Mouse (Mus musculus) gastrocnemius, postnatal 14 days (tissue): ENCODE measurements around the gene Plcg1. TPM values are rescaled to one million over a fixed set of nuclear protein-coding genes. Genes with fewer than 3 reads are reported as not detected.

Source experiments
- DNase-seq: peaks from one replicate; pipeline ENCODE4 v3.0.0; 2021; ENCODE audit warnings: mixed read lengths
- intact Hi-C: fragments of 180-260 bp; cut with DNase I; formaldehyde crosslinking; loops from one replicate; pipeline ENCODE4 v1.15.1; 2025; ENCODE audit warnings: low total_unique reads
- long read RNA-seq, 2 experiments: library from polyadenylated mRNA; stranded (forward); transcript quantifications; one replicate each; pipeline ENCODE4 v2.0.0; 2021
- total RNA-seq, 2 experiments: library from RNA; stranded (reverse); gene quantifications; 2 replicates each; pipeline ENCODE4 v1.2.3; 2021

The Plcg1 gene
- total RNA-seq, result 10 to 100 TPM; 28.5 to 36.3 TPM
- long read RNA-seq, experiment 1, partial matches to known transcripts, result 14 of 24 reads
- long read RNA-seq, experiment 1, other reads (novel, unspliced or antisense), result 10 of 24 reads
- long read RNA-seq, experiment 2, full-length matches to known transcripts, result 1 of 30 reads
- long read RNA-seq, experiment 2, partial matches to known transcripts, result 17 of 30 reads
- long read RNA-seq, experiment 2, other reads (novel, unspliced or antisense), result 12 of 30 reads

DNA sequence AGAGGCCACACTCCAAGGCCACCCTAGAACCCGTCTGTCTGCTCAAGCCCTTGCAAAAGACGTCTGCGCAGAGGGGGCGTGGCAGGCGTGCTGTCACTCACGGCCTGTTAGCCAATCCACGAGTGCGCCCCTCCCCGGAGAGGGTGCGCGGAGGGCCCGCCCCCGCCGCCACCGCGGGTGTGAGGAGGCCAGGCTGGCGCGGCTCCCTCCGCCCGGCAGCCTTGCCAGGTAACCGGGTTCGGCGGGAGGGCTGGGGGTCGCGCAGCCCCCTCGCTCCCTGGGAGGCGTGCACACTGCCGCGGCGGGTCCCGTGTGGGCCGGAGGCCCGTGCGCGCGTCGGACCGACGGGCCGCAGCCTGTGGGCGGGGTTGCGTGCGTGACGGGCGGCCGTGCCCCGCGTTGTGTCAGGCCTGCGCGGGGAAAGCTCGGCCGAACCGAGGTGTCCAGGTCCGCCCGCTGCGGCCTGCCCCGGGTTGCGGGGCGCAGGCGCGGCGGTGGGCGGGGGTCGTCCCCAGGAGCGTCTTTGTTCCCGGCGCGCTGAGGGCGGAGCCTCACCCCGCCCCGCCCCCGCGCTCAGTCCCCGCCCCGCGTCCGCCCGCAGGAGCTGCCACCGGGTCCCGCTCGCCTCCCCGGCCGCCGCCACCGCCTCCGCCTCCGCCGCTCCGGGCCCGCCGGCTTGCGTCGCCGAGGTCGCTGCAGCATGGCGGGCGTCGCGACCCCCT lies at the start of gene Plcg1:
Gene Plcg1, plus strand, starts transcription at position 184 of the 722 bp plus-strand sequence.
- intact Hi-C loops, result no loop called here
- peak; percentile 95 for DNase-seq

DNA sequence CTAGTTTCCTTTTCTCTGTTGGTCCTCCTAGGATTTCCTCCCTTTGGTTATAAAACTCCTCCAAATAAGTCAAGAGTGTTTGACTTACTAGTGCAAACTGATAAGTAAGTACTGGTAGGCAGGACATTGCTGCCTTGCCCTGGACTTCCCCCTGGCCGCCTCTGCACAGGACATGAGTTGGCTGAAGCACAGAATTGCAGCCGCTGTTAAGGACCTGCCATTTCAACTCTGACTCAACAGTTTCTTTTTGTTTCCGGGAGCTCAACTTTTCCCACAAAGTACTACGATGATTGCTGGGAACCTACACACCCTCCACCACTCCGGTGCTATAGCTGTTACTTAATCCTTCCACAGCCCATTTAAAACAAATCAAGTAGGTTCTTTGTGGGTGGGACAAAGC lies 30.8 kb upstream of the Plcg1 start:
- peak; percentile 17 for DNase-seq
- intact Hi-C loops, result no loop called here

DNA sequence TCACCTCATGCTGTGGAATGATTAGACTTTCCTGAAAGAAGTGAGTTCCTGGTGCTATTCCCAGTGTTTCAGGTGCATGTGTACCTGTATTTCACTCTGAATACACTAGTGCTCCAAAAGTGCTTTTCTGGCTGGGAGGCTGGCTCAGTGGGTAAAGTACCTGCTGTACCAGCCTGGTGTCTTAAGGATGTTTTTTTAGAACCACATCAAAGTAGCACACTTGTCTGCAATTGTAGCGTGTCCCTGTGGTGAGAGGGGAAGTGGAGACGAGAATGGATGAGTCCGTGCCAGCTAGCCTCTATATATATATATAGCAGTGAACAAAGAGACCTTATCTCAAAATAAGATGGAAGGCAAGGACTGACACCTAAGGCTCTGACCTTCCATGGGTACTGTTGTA lies 29.5 kb upstream of the Plcg1 start:
- intact Hi-C loops, result no loop called here
- no peak for DNase-seq

DNA sequence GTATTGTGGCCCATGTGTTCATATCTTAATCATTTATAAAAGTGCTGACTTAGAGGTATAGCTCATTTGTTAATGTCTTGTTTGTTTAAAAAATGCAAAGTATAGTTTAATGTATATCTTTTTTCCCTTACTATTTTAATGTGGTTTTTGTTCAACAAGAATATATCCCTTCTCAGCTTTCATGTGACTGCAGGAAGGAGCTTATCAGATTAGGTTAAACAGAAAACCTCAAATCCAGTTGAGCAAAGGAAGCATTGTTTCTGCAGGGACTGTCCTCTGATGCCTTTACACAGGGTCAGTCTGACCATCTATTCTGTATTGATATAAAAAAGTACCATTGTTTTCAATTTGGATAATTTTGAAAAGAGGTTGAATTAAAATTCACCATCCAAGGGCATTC lies 28.3 kb upstream of the Plcg1 start:
- intact Hi-C loops, result no loop called here
- DNase-seq, result no peak

DNA sequence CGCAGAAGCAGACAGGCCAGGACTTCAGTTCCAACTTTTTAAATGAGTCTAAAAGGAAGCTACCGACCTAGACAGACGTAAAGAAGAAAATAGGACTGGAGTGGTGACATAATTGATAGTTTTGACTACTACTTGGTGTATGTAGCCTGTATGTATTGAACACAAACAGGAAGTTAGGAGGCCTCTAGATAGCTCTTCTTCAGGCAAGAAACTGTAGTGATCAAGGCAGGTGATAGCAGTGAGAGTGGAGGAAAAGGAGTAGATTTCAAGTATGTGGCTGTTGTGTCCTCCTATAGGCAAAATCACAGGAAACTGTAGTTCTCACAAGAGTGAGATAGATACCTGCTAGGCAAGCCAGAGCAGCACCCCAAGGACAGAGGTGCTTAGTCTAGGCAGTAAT lies 23.4 kb upstream of the Plcg1 start:
- DNase-seq, result no peak
- intact Hi-C loops, result no loop called here

DNA sequence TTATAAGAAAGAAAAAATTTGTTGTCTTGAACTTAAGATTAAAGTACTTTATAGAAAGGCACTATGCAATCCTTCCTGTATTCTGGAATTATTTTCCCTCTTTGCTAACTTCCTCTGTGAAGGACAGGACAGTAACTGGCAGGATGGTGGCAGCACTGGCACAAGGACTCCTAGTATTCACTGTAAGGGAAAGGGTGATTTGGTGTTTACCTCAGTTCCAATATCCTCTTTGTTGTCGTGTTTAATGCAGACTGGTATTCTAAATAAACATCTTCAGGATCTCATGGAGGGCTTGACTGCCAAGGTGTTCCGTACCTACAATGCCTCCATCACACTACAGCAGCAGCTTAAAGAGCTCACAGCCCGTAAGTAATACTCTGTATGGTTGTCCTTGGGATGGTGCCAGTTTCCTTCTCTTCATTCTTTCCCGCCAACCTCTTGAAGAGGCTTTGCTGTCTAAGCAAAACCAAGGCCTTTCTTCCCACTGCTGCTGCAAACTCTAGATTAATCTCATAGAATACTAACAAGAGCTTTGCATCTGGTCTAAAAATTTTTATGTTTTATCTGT lies 15.6 kb upstream of the Plcg1 start:
- intact Hi-C loops, result loop anchor here (5.0 kb wide), 1 partner anchor 172 kb away; no protein-coding TSS in a partner anchor
- DNase-seq, result no peak

DNA sequence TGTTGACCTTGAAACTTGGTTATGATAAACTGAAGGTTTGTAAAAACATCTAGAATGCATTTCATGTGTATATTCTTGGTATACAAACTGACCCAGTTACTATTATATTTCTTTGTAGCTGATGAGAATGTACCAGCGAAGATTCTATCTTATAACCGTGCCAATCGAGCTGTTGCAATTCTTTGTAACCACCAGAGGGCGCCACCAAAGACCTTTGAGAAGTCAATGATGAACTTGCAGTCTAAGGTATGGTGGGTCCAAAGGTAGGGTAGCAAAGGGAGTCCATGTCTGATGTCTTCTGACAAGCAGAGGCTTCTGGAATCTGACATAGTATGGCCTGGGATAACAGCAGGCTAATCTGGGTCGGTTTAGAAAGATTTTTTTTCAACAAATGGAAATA lies 13.8 kb upstream of the Plcg1 start:
- intact Hi-C loops, result loop anchor here (5.0 kb wide), 1 partner anchor 170 kb away; no protein-coding TSS in a partner anchor
- DNase-seq, result peak; percentile 42

DNA sequence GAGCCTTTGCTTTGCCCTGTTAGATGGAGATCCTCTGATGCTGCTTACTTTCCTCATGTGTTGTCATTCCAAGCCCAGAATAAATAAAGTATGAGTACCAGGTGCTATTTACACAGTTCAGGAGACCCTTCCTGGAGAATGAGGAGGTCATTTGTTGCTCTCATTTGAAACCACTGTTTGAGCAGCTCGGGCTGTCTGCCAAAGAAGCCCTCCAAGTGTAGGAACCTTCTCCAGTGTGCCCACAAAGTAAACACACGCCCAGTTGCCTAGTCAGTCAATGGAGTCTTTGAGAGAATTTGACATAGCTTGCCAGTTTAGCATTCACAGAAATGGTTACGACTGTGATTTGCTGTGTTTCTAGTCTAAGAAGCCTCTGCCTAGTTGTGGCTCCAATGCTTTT lies 12.3 kb upstream of the Plcg1 start:
- DNase-seq, result no peak
- intact Hi-C loops, result loop anchor here (5.0 kb wide), 1 partner anchor 168 kb away; no protein-coding TSS in a partner anchor

DNA sequence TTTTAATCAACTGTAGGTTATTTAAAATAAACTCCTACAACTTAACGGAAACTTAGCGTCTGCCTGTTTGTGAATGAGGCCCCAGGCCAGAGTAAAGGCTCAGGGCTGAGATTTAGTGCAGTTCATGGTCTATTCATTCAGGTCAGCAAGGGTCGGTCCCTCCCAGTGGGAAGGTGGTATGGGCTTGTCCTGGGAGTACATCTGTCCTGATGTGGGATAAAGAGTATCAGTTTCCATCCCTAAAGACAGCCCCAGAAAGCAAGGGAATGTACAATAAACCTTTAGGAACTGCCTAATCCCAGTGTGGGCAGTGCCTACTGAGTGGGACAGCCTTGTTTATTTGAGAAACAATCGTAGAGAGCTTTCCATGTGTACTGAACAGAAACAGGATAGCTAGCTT lies 8.4 kb upstream of the Plcg1 start:
- DNase-seq, result no peak
- intact Hi-C loops, result loop anchor here (10.0 kb wide), 1 partner anchor 118 kb away; no protein-coding TSS in a partner anchor

DNA sequence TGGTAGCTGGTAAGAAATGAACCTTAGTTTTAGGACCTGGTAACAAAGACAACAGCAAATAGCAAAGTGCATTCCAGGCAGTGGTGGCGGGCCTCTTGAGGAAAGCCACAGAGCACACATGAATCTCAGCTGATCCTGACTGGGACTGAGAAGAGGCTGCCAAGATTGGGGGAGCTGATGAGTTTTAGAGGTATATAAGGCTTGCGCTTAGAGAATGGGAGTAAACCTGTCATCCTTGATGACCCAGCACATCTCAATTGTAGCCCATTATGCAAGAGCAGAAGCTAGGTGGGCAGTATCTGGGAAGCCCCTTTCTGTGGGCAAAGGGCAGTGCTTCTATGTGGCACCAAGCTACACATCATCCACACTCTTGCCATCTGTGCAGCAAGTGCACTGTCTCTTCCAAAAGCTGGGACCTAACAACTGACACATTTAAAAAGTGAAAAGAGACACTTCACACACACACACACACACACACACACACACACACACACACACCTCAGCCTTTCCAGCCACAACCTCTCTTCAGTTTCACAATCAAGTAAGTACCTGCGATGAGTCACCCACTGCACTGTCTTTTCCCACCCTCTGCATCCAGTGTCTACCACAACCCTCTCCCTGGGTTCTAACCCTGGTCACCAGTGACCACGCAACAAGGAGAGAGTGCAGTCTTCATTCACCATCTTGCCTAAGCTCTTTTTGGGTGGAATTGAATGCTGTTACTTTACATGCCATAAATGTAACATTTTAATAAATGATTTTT lies 7.3 kb upstream of the Plcg1 start:
- intact Hi-C loops, result loop anchor here (10.0 kb wide), 1 partner anchor 119 kb away; no protein-coding TSS in a partner anchor
- no peak for DNase-seq

DNA sequence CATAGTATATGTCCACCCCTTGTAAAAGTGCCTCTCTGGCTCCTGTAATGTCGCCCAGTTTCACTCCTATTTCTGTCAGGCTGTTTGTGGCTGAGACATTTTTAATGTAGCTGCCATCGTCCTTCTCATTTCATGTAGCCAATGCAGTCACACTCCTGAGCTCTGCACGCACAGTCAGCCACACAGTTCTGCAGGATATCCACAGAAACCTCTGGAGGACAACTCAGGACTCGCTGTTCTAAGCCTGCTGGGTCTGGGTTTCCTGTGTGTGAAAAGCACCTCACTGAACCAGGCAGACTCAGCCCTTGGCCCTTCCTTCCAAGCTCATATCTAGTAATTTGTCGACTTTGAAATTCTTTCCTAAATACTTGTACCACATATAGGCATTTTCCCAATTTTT lies 6.6 kb upstream of the Plcg1 start:
- DNase-seq, result no peak
- intact Hi-C loops, result loop anchor here (10.0 kb wide), 1 partner anchor 120 kb away; no protein-coding TSS in a partner anchor

DNA sequence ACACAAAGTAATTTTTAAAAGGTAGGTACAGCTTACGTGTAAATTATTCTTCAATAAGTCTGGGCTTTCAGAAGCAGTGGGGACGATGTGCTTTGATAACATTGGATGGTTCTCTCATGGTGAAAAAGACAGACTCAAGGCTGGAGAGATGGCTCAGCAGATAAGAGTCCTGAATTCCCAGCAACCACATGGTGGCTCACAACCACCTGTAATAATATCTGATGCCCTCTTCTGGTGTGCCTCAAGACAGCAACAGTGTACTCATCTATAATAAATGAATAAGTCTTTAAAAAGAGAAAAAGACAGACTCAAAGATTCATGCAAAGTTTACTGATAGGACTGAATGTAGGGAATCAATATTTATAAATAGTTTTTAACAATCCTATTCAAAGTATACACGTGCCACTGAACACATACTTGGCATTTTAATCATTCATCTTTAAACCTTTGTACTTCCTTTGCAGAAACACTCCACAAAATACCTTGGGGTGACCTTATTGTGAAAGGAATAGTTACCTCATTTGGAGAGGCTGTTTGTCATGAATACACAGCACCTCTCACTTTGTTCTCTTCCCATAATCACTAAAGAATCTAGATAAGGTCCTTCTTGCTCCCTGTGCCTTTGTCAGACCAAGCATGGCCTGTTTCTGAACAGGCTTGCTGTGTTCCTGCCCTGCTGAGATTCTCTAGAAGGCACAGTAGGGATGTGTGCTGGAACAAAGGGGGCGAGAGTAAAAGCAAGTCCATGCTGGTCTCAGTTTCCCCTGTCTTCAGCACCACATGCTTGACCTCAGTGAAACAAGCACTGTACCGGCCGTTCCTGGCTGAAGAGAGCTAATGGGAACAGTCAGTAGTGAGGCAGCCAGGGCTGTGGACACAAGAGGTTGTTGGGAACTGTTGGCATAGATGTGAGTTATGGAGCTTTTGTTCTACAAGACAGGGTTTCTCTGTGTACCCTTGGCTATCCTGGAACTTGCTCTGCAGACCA lies 4.9 kb upstream of the Plcg1 start:
- intact Hi-C loops, result loop anchor here (10.0 kb wide), 1 partner anchor 121 kb away; no protein-coding TSS in a partner anchor
- no peak for DNase-seq

DNA sequence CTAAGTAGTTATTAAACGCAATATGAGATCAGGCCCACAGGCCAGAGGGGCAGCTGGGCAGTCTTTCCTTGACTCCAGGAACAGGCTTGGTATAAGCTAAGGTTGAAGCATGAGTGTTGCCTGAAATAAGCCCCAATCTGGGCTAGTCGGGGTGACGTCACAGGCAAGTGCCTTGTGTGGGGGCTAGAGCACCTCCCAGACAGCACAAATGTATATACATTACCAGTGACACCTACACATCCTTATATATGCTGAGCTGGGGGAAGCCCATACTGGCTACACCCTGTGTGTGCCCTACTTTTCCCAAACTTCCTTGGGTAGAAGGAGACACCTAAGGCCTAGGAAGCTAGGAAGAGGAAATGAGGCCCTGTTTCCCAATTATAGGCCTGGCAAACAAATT lies 2.1 kb upstream of the Plcg1 start:
- intact Hi-C loops, result loop anchor here (10.0 kb wide), 1 partner anchor 124 kb away; no protein-coding TSS in a partner anchor
- DNase-seq, result no peak

DNA sequence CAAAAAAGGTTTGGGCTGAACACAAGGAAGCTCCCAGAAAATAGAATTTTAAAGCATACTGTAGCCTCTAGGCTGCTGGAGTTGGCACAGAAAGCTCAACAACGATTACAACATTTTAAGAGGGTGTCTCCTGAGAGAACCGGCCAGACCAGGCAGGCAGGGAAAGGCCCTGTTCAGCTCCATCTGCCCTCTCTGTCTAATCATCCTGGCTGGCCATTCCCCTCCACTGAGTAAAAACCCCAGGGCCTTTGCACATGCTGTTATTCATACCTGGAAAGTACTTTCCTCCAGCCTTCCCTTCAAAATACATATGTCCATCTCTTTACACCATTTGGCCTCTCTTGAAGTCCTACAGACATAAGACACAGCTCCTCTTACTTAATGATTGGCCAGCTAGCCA lies 1.7 kb upstream of the Plcg1 start:
- intact Hi-C loops, result loop anchor here (10.0 kb wide), 1 partner anchor 125 kb away; no protein-coding TSS in a partner anchor
- DNase-seq, result no peak

DNA sequence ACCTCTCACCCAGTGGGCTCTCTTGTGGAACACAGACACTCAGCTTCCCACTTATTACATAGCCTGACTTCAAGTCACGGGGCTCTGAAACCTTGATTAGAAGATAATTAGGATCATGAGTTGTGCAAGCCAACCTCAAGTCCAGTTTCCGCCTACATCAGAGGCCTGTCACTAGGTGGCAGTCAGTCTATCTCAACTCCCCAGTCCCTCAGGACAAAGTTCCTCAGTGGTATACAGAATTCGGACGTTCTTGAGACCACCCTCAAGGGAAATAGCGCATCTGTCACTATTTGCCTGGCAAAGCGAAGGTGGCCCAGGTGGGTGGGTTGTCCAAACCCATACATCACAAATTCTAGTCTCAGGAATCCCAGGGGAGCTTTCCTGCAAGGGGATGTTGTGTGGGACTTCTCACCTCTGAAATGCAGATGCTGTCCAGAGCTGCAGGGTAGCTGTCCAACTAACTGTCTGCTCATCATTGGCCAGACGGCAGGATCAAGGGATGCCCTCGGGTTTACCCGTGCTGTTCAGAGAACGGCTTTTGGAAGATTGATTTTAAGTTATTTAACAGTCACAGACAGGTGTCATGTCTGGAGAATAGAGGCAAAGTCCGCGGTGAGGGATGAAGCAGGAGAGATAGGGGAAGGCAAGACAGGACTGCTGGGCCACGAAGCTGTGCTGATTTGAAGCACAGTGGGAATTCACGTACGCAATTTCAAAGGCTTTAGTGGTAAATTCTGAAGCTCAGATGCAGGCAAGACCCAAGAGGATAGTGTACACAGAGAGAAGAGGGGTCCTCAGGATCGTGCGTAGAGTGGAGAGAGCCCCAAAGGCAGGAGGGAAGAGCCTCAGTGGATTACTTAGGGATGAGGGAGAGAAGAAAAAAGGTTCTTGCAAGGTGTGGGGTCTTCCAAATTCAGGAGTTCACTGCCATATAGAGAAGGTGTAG lies 976 bp upstream of the Plcg1 start:
- intact Hi-C loops, result loop anchor here (10.0 kb wide), 1 partner anchor 125 kb away; no protein-coding TSS in a partner anchor
- DNase-seq, result no peak

DNA sequence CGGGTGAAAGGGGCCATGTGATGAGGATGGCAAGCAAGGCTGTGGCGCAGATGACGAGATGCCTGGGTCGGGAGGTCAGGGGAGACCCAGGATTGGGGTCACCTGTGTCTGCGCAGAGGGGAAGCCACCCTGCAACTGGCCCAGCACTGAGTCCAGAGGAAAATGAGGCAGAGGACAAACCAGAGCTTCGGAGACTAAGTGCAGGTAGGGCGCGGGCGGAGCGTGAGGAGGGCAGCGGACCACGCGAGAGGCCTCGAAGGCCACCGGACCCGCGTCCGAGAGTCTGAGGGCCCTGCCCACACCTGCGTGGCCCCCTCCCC lies 343 bp upstream of the Plcg1 start:
- intact Hi-C loops, result no loop called here
- no peak for DNase-seq

DNA sequence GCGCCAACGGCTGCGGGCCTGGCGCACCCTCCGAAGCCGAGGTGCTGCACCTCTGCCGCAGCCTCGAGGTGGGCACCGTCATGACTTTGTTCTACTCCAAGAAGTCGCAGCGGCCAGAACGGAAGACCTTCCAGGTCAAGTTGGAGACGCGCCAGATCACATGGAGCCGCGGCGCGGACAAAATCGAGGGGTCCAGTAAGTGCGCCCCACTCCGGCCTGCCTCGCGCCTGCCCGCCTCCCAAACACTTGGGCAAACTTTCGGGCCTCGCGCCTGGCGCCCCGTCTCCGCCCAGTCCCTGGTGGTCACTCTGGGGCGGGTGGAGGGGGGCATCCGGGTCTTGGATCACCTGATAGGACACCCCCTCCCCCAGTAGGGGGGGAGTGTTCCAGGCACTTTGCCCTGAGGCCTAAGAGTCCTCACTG lies 750 bp downstream of the Plcg1 start:
- intact Hi-C loops, result no loop called here
- DNase-seq, result peak; percentile 75
